Mouse (Mus musculus): ENCODE measurements around the gene Hist1h2bl. TPM values are rescaled to one million over a fixed set of nuclear protein-coding genes. Genes with fewer than 3 reads are reported as not detected.
A peak's percentile ranks its signal among the peaks of the same experiment; 100 is the strongest.

The Hist1h2bl gene
- 91.0 and 102 TPM in 2 replicates for total RNA-seq (2021)
- long read RNA-seq: 0 reads

DNA sequence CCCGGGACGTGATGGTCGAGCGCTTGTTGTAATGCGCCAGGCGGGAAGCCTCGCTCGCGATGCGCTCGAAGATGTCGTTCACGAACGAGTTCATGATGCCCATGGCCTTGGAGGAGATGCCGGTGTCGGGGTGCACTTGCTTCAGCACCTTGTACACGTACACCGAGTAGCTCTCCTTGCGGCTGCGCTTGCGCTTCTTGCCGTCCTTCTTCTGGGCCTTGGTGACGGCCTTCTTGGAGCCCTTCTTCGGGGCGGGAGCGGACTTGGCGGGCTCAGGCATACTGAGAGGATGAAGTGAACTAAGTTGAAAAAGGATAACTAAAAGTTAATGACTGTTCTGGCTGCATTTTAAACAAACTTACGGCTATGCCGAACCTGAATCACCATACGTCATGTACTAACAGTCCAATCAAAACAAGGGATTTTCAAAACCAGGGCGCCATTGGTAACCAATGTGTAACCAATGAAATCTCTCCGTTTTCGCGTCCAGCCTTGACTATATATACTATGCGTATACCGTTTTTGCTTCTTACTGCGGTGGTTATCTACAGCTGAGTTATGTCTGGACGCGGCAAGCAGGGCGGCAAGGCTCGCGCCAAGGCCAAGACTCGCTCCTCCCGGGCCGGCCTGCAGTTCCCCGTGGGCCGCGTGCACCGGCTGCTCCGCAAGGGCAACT, at the start of gene Hist1h2bl, which contains the start of gene Hist1h2ai:
Hist1h2bl (minus strand) TSS at position 280 of the 676 bp plus-strand sequence.
Hist1h2ai (plus strand) TSS at position 559 of the 676 bp plus-strand sequence.
- DNase-seq: peak; percentile 60

DNA sequence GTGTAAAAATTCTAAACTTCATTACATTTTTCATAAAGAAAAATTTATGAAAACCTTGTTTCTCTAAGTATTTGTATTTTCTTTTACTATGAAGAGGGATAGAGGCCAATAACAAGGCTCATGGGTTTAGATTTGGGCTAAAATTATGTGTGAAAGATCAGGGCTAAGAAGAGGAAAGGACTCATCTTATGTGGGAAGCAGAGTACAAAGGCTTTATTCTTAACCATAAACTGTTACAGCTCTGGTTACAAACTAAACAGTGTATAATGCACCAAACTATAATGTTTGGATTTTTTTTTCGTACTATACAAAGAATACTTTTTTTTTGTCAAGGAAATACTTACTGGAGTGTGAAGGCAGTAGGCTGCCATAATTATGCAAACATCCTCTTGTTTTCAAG, 39.8 kb upstream of the Hist1h2bl start:
- no peak for DNase-seq

DNA sequence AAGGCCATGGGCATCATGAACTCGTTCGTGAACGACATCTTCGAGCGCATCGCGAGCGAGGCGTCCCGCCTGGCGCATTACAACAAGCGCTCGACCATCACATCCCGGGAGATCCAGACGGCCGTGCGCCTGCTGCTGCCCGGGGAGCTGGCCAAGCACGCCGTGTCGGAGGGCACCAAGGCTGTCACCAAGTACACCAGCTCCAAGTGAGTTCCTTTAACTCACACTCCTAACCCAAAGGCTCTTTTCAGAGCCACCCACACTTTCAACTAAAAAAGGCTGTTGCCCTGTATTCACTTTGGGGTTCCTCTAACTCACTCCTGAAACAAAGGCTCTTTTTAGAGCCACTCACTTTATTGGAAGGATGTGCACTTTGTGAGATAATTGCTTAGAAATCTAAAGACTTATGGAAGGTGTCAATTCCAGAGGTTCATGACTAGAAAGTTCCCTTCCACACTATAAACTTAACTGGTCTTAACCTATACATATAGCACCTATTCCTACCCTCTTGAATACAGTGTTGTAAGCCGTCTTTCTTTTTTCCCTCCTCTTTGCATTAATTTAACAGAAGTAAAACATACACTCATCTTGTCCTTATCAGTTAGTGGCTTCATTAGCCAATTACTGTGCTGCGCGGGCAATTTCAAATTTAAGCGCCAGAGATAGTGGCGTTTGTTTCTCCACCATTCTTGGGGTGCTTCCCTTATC, 38.5 kb upstream of the Hist1h2bl start:
- DNase-seq: peak; percentile 41

DNA sequence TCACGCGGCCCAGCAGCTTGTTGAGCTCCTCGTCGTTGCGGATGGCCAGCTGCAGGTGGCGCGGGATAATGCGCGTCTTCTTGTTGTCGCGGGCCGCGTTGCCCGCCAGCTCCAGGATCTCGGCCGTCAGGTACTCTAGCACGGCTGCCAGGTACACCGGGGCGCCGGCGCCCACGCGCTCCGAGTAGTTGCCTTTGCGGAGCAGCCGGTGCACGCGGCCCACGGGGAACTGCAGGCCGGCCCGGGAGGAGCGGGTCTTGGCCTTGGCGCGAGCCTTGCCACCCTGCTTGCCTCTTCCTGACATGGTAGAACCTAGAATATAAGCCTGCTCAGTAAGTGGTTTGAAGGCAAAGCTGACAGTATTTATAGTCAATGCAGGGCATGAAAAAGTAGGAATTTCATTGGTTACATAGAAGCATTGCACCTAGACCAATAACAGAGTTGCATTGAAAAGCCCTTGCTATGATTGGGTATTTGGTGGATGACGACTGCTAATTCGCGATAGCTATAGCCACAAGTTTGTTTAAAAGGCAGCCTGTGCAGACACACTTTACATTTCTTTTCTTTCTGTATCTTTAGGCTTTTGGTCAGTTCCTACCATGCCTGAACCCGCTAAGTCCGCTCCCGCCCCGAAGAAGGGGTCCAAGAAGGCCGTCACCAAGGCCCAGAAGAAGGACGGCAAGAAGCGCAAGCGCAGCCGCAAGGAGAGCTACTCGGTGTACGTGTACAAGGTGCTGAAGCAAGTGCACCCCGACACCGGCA, 37.8 kb upstream of the Hist1h2bl start, which contains the start of the genes Hist1h2ak and Hist1h2bn:
Hist1h2ak (minus strand) TSS at position 304 of the 762 bp plus-strand sequence.
Hist1h2bn (plus strand) TSS at position 600 of the 762 bp plus-strand sequence.
- peak; percentile 18 for DNase-seq

DNA sequence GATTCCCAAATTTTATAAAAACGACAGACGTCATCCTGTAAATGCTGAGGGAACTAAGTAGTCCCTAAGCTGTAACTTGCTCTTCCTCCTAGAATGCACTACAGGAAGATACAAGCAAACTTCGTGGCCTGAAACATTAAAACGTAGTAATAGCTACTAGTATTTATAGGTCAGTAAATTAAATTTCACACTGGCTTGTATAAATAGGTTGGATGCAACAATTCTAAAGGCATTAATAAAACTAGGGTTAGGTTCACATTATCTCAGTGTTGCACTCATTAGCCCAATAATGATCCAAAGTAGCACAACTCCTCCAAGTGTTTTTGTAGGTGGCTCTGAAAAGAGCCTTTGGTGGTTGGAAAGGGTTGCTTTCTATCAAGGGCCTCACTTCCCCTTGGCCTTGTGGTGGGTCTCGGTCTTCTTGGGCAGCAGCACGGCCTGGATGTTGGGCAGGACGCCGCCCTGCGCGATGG, 37.1 kb upstream of the Hist1h2bl start:
- DNase-seq: no peak

DNA sequence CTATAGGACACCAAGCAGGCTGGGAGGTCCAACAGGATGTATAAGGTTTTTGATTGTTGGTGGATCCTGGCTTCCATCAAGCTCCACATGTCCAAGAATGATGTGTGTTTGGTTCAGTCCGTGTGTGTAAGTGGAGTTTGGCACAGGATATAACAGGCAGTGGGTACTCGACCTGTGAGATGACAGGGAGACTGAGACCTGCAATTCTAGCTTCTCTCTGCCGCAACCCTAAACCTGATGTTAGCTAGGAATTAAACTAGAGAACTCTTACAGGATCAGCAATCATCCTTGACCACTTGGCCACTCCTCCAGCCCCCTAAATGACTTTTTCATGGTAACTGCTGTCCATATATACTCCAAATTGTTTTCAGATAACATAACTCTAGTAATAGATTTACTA, 36.4 kb upstream of the Hist1h2bl start:
- no peak for DNase-seq

DNA sequence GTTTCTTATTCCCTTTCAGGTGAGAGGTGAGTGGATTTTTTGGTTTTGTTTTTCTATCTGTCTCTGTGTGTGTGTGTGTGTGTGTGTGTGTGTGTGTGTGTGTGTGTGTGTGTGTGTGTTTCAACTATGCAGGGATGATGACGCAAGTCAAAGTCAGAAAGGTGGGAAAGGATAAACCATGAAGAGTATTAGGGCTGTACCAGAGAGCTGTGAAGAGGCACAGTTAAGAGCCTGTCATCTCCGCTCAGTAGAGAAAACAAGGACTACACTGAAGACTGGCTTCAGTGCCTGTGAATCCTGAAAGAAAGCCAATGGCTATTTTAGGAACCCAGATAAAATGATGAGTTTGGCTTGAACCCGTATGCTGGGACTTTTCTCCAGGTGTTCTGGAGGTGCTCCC, 35.9 kb upstream of the Hist1h2bl start:
- no peak for DNase-seq

DNA sequence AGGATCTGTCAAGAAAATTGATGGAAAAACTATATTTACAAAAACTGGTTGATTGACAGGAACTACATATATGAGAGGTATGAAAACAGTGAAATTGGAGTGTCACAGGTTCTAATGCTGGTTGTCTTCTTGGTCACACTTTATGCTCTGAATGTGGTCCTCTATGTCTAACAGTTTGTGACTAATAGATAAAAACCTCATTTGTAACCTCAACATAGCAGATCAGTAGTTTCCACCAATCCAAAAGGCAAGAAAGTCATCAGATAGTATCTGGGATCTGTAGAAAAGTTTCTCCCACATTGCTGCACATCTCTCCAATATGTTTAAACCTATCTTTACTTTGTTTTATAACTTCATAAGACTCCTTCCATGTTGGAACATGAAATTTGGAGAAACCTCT, 35.5 kb upstream of the Hist1h2bl start:
- DNase-seq: no peak

DNA sequence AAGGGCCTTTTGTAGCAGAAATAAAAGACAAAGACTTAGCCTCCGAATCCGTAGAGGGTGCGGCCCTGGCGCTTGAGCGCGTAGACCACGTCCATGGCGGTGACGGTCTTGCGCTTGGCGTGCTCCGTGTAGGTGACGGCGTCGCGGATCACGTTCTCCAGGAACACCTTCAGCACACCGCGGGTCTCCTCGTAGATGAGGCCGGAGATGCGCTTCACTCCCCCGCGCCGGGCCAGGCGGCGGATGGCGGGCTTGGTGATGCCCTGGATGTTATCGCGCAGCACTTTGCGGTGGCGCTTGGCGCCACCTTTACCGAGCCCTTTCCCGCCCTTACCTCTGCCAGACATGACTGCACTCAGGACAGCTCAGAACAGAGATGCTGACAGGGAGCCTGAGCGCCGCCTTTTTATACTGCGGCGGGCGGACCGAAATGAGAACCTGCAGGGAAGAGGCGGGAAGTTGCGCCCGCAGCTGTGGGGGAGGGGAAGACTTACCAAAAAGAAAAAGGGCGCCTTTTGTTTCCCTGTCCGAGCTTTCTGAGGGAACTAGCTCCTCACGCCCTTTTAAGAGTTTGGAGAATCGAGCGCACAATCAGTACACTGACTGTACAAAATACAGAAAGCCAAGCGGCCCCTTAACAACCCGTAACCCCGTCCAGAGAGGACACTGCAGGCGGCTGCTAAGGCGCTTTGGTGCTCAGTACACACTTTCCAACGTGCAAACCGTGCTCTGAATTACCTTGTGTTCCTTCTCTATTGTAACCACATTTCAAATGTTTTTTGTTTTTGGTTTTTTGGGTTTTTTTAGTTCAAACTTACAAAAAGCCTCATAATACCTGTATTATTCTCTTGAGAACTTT, 34.4 kb upstream of the Hist1h2bl start, which contains the start of gene Hist1h4k:
Hist1h4k (minus strand) TSS at position 347 of the 859 bp plus-strand sequence.
- DNase-seq: peak; percentile 84

DNA sequence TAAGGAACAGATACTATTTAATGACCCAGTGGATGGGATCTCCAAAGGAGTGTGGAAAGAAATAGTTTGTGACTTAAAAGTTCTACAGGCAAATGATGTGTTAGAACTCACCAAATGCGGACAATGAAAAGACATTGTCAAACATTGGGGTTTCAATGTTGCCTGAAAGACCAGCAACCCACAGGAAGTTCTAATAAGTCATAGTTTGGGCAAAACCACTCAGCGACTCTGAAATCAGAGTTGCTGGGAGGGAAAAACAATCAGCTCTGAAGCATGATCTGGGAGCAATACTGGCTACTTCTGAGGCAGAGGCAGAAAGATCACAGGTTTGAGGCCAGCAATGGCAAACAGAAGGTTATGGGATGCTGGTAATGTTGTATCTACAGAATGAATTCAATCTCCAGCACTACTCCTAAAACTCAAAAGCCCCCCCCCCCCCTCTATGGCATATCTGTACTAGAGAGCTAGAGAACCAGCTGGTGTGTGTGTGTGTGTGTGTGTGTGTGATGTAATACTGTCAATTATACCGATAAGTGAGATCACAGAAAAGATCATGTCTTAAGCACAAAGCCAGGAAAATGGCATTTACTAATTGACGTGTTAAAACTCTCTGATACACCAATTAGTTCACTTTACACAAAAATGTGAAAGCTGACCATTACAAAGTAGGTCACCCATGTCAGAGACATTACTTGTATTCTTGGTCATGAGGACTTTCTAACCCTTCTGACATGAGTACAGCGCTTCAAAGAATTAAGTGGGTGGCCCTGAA, 33.6 kb upstream of the Hist1h2bl start:
- DNase-seq: no peak

DNA sequence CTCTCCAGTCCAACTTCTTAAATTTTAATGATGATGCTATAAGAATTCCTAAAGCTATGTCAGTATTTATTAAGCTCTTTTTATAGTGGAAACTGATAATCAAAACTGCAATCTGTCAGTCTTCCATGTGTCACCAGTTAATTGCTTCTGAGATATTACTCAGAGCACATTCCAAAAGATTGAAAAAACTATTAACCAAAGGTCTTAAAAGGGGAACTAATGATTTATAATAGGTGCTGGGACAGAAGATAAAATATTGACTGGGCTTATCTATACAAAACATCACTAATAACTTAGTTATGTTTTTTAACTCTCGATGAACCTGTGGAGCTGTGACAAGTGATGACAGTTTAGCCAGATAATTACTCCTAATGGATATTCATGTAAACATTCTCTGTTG, 29.1 kb upstream of the Hist1h2bl start:
- no peak for DNase-seq

DNA sequence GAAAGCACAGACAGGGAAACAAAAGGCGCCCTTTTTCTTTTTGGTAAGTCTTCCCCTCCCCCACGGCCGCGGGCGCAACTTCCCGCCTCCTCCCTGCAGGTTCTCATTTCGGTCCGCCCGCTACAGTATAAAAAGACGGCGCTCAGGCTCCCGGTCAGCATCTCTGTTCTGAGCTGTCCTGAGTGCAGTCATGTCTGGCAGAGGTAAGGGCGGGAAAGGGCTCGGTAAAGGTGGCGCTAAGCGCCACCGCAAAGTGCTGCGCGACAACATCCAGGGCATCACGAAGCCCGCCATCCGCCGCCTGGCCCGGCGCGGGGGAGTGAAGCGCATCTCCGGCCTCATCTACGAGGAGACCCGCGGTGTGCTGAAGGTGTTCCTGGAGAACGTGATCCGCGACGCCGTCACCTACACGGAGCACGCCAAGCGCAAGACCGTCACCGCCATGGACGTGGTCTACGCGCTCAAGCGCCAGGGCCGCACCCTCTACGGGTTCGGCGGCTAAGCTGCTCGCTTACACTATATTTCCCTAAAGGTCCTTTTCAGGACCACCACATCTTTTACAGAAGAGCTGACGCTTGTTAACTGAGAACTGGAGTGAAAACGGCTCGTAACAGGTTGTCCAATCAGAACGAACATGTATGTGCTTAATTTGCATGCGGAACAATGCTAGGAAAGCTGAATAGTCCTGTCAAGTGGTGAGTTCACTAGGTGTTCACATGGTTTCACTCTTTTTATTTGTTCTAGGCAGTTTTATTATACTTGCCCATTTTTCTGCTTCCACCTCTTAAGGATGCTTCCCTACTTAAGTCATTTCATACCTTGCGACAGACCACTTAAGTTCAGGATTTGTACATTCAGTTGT, 19.2 kb upstream of the Hist1h2bl start, which contains the start of gene Hist1h4j:
Hist1h4j (plus strand) TSS at position 159 of the 862 bp plus-strand sequence.
- DNase-seq: peak; percentile 64

DNA sequence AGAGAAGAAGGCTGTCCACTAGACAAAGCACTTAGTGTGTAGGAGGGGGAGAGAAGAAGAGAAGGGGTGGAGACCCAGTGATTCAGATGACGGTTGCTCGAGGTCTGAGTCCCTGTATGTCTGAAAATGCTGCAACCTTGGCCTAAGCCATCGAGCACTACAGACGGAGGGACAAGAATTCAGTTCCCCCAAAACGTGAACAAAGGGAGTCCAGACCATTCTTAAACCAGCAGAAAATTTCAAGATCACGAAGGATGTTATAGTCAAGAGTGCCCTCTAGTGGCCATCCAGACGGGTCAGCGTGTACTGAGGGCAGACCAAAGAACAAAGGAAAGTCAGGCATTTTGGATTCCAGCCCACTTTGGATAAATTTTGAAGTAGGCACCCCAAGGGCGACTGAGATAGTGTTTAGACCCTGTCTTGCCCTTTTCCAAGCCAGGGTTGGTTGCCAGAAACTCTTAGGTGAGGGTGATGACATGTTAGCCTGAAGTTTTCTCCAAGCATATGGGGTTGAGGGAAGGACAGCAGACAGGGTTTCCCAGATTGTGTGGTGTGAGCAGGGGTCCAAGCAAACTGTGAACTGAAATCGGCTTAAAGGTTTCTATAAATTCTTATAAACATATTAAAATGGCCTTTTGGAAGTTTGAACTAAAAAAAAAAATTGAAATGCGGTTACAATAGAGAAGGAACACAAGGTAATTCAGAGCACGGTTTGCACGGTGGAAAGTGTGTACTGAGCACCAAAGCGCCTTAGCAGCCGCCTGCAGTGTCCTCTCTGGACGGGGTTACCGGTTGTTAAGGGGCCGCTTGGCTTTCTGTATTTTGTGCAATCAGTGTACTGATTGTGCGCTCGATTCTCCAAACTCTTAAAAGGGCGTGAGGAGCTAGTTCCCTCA, 18.3 kb upstream of the Hist1h2bl start:
- peak; percentile 48 for DNase-seq

DNA sequence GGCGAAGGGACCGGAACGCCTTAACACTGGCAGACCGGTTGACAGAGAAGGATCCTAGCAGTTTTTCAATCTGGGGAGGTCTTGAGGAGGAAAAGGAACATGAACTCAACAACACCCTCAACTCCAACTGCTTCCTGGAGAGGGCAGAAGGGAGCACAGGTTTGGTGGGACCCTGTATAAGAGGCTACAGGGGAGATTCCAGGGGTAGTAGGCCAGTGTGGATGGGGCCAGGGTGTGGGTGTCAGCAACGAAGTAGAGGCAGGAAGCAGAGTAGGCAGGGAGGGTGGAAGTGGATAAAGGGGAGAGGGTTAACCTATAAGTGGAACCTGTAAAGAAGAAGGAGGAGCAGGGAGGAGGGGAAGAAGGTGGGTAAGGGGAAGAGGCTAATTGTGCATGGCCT, 17.5 kb upstream of the Hist1h2bl start:
- no peak for DNase-seq

DNA sequence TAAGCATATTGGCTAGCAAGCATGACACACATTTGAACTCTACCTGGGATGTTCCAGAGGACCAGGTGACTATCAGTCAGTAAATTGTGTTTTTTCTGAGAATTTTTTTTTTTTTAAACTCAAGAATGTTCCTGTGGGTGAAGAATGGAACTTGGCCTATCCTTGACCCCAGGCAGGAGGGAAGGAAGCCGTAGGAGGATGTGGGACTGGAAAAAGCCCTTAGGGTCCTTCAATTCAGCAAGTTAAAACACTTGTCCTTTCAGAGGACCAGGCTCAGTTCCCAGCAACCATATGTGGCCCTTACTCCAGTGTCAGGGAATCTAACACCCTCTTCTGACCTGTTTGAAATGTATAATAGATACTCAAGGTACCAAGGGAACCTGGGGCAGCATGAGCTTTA, 13.6 kb upstream of the Hist1h2bl start:
- no peak for DNase-seq

DNA sequence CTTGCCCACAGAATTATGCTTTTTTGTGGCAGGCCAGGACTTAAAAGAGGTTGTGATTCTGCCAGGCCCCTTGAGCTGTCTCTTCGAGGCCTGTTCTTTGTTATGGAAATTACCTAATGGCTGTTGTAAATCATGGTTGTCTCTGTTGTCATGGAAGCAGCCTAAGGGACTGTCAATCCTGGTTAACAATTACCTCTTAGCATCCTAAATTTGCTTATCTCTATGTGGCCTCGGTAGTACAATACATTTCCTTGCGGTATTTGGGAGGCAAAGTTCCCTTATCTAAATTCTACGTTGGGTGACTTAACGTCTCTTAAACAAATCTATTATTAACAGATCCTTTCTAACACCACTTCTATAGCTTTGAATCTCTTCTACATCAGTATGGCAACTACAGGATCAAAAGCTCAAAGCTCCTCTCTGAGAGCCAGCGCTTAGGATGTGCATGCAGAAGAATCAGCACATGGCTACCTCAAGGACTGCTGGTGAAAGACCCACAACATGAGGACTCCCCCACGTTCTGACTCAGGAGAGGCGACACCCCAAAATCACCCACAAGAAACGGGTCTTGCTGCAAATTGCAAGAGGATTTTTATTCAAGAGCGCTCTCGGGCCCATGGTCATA, 12.1 kb upstream of the Hist1h2bl start:
- no peak for DNase-seq

DNA sequence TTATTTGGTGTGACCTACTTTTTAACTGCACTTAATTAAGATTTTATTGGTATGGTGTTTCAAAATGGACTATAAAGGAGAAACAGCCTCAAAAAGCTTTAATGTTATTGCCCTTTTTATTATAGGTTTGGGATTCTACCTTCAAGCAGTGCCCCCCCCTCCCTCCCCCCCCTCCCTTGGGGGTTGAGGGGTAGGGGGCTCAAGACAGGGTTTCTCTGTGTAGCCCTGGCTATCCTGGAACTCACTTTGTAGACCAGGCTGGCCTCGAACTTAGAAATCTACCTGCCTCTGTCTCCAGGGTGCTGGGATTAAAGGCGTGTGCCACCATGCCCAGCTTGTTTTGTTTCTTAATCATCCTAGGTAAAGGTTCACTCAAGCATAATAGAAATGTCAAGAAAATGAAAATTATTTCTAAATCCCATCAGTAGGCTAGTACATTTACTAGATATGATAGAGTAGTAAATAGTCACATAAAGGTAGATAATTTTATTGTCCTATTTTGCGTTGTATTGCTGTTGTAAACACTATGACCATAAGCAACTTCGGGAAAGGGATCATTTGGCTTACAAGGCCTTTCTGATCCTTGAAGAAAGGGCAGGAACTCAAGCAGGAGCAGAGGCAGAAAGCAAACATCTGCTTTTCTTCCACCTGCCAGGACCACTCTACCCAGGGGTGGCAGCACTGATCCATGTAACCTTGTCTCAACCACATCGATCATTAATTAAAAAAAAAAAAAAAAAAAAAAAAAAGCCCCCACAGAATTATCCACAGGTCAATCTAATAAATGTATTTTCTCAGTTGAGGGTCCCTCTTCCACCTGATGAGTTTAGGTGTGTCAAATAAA, 7.3 kb upstream of the Hist1h2bl start:
- no peak for DNase-seq

Data from adrenal gland, postnatal 25 days (tissue).